22 mouse cellular contexts compared by ENCODE assay signal in the genomic region with DNA sequence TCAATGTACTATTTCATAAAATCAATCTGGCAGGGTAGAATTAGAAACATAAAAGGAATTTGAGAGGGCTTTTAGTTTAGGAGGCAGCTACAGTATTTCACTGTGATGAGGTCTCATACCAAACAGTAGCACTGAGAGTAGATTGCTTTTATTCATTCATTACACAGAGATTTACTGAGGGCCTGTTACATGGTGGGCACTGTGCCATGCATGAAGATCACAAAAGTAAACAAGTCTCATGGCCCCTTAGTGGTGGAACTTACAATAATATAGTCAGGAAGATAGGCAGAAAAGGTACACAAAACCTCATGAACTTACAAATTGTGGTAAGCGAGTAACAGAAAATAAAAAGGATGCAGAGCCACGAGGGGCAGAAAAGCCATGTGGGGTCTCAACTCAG.
DNase-seq lines count a peak whose midpoint lies in the region; ATAC-seq and TF ChIP-seq lines count a peak whose summit lies in the region.
"Had no signal": no experiment of that assay in that cellular context is flagged by ENCODE, and none has a peak within 500 bp of the region (broad histone marks: within the 10 kb centered on the region; RNA-seq: fewer than 3 reads in every experiment).

No protein-coding gene starts in this region.

- TF ChIP-seq CTCF in kidney, postnatal 0 days (IDR thresholded peaks at IDR 0.05; ENCODE audit: low read depth), result no peak
- TF ChIP-seq CTCF in brain, embryonic 14.5 days (IDR thresholded peaks at IDR 0.05; ENCODE audit: borderline replicate concordance, extremely low read depth, insufficient read depth, insufficient read length), result no peak

- DNase-seq in forebrain, embryonic 14.5 days (ENCODE audit: low spot score), result peak; percentile 8
- no peak for DNase-seq in forebrain, embryonic 10.5 days (ENCODE audit: extremely low spot score, low spot score)
- peak; percentile 10 for DNase-seq in kidney, postnatal 0 days (ENCODE audit: low spot score)
- DNase-seq in lung, postnatal 10 days, result peak; percentile 10
- no peak for DNase-seq in lung, postnatal 4 days
- peak; percentile 26 for DNase-seq in brain, embryonic 14.5 days (ENCODE audit: low read depth)
- DNase-seq in adrenal gland, adult 8-10 months, result no peak
- DNase-seq: adrenal gland, postnatal 10 days; adrenal gland, postnatal 25 days; B cell, adult 2 months; cerebellum, adult 11-12 months; cerebellum, adult 2 months; cerebellum, adult 9-10 months; cerebellum, postnatal 25 days had no signal

- no peaks in the 10 kb centered on the region for H3K9me3 ChIP-seq in forebrain, embryonic 14.5 days (replicated peaks; ENCODE audit: control insufficient read depth, low read length)
- no peaks in the 10 kb centered on the region for H3K9me3 ChIP-seq in forebrain, embryonic 10.5 days
- no peaks in the 10 kb centered on the region for H3K9me3 ChIP-seq in kidney, postnatal 0 days (replicated peaks; ENCODE audit: low read length)
- H3K9me3 ChIP-seq in kidney, embryonic 15.5 days (replicated peaks), result 0 out of 2 replicates have a peak, but pooled peaks cover 2% of the 10 kb centered on the region
- H3K9me3 ChIP-seq: embryonic facial prominence, embryonic 10.5 days; embryonic facial prominence, embryonic 12.5 days; forebrain, embryonic 12.5 days; G1E had no signal

- WGBS in forebrain, embryonic 14.5 days, result 69% methylated on average over 2 of the region's 2 CpGs
- WGBS in forebrain, embryonic 10.5 days, result 91% methylated on average over 2 of the region's 2 CpGs
- 66% methylated on average over 2 of the region's 2 CpGs for WGBS in kidney, postnatal 0 days
- 57% methylated on average over 2 of the region's 2 CpGs for WGBS in kidney, embryonic 15.5 days

- ATAC-seq in forebrain, embryonic 14.5 days, result no peak
- no peak for ATAC-seq in kidney, postnatal 0 days (replicated peaks; ENCODE audit: low FRiP score, low read depth)
- ATAC-seq in kidney, embryonic 15.5 days (replicated peaks; ENCODE audit: low FRiP score), result no peak
- ATAC-seq: CD4-positive, CD25-positive, alpha-beta regulatory T cell, adult 4 months; forebrain, embryonic 16.5 days had no signal

- no peak overlapping the region for H3K4me2 ChIP-seq in forebrain, embryonic 14.5 days (ENCODE audit: low read length)
- no peak overlapping the region for H3K4me2 ChIP-seq in kidney, postnatal 0 days (ENCODE audit: low read length)
- no peak overlapping the region for H3K4me2 ChIP-seq in kidney, embryonic 15.5 days
- H3K4me2 ChIP-seq: embryonic facial prominence, embryonic 12.5 days; forebrain, embryonic 12.5 days had no signal

- H3K27ac ChIP-seq in forebrain, embryonic 14.5 days (ENCODE audit: low read depth, low read length), result no peak overlapping the region
- no peak overlapping the region for H3K27ac ChIP-seq in forebrain, embryonic 10.5 days
- no peak overlapping the region for H3K27ac ChIP-seq in kidney, postnatal 0 days
- no peak overlapping the region for H3K27ac ChIP-seq in kidney, embryonic 15.5 days
- H3K27ac ChIP-seq: embryonic facial prominence, embryonic 10.5 days; embryonic facial prominence, embryonic 12.5 days; forebrain, embryonic 12.5 days had no signal

- no peaks in the 10 kb centered on the region for H3K27me3 ChIP-seq in forebrain, embryonic 14.5 days (replicated peaks; ENCODE audit: control insufficient read depth, insufficient read depth, low read length)
- peaks cover 32% of the 10 kb centered on the region for H3K27me3 ChIP-seq in forebrain, embryonic 10.5 days (ENCODE audit: poor library complexity, severe bottlenecking)
- H3K27me3 ChIP-seq in kidney, postnatal 0 days (ENCODE audit: insufficient read depth, low read length), result no peaks in the 10 kb centered on the region
- H3K27me3 ChIP-seq in kidney, embryonic 15.5 days, result no peaks in the 10 kb centered on the region
- H3K27me3 ChIP-seq: CH12.LX; embryonic facial prominence, embryonic 12.5 days had no signal

- no peaks in the 10 kb centered on the region for H3K4me1 ChIP-seq in forebrain, embryonic 14.5 days (ENCODE audit: control insufficient read depth, insufficient read depth, low read length)
- no peaks in the 10 kb centered on the region for H3K4me1 ChIP-seq in forebrain, embryonic 10.5 days
- no peaks in the 10 kb centered on the region for H3K4me1 ChIP-seq in kidney, postnatal 0 days (replicated peaks; ENCODE audit: insufficient read depth, low read length)
- H3K4me1 ChIP-seq in kidney, embryonic 15.5 days, result no peaks in the 10 kb centered on the region
- H3K4me1 ChIP-seq: embryonic facial prominence, embryonic 10.5 days; embryonic facial prominence, embryonic 12.5 days; forebrain, embryonic 12.5 days had no signal

- H3K4me3 ChIP-seq in forebrain, embryonic 14.5 days (ENCODE audit: low read depth, low read length), result no peak overlapping the region
- H3K4me3 ChIP-seq in forebrain, embryonic 10.5 days, result no peak overlapping the region
- H3K4me3 ChIP-seq in kidney, postnatal 0 days (replicated peaks; ENCODE audit: low read depth, low read length), result no peak overlapping the region
- no peak overlapping the region for H3K4me3 ChIP-seq in kidney, embryonic 15.5 days (replicated peaks)
- H3K4me3 ChIP-seq: embryonic facial prominence, embryonic 10.5 days; embryonic facial prominence, embryonic 12.5 days; forebrain, embryonic 12.5 days had no signal

- H3K36me3 ChIP-seq in forebrain, embryonic 14.5 days (ENCODE audit: control insufficient read depth, insufficient read depth, low read length), result no peaks in the 10 kb centered on the region
- no peaks in the 10 kb centered on the region for H3K36me3 ChIP-seq in forebrain, embryonic 10.5 days (replicated peaks)
- no peaks in the 10 kb centered on the region for H3K36me3 ChIP-seq in kidney, postnatal 0 days (ENCODE audit: insufficient read depth, low read length)
- no peaks in the 10 kb centered on the region for H3K36me3 ChIP-seq in kidney, embryonic 15.5 days
- H3K36me3 ChIP-seq: embryonic facial prominence, embryonic 10.5 days; embryonic facial prominence, embryonic 12.5 days; forebrain, embryonic 12.5 days; G1E had no signal

- H3K9ac ChIP-seq in forebrain, embryonic 14.5 days (ENCODE audit: low read length), result no peak overlapping the region
- no peak overlapping the region for H3K9ac ChIP-seq in kidney, postnatal 0 days (ENCODE audit: low read depth, low read length)
- no peak overlapping the region for H3K9ac ChIP-seq in kidney, embryonic 15.5 days
- H3K9ac ChIP-seq: embryonic facial prominence, embryonic 12.5 days; forebrain, embryonic 12.5 days had no signal

- TF ChIP-seq POLR2A in brain, embryonic 14.5 days (IDR thresholded peaks at IDR 0.05; ENCODE audit: borderline replicate concordance, extremely low read depth, insufficient read depth, insufficient read length, poor library complexity, severe bottlenecking), result no peak

Comparison
In these comparisons a context has a peak if more than half of its experiments do, and no peak if none do; other contexts are left out.
1. DNase-seq: peak in forebrain, embryonic 14.5 days (single experiment), kidney, postnatal 0 days (single experiment), lung, postnatal 10 days (single experiment) and brain, embryonic 14.5 days (single experiment); none in forebrain, embryonic 10.5 days (single experiment), lung, postnatal 4 days (0 of 2) and adrenal gland, adult 8-10 months (single experiment).